Mouse (Mus musculus) right cerebral cortex, adult 2 months (tissue): Measurements from ENCODE around the gene Rubcnl.

ENCODE experiments used
- DNase-seq, 2 experiments: peaks; one replicate each; pipeline ENCODE4 v3.0.0; 2021 to 2022; ENCODE audit warnings: low spot score in 2 of 2

Gene Rubcnl

DNA sequence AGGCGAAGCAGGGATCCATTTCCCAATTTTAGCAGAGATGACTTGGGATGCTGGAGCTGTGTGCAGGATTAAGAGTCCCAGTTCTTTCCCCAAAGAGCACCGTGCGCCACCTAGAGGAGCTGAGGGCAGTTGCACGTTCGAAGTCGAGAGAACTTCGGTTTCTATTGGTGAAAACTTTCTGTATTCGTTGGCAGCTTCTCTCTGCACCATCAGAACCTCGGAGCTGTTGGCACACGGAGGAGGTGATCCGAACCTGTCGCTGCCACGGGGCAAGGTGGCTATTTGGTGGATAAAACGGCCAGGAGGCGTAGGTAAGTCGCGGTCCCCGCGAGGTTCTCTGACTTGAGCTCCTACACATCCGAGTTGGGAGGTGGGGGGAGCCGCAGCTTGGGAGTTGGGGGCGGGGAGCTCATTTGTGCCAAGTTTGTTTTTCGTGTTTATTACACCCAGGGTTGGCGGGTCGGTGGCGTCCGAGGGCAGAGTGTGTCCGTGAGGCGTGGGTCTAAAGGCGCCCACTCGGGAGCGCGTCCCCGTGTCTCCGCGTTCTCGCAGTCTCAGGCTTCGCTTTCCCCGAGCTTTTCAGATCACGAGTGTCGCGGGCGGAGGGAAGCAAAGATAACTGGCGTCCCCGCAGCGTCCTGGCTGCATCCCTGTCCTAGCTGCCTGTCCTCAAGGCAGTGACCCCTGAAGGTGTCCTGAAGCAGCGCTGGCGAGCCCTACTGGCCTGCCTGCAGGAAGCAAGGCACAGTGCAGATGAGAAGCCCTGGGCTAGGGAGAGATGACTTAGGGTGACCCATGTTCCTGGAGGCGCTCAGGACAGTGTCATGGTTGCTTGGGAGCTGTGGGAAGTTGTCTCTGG lies at the start of gene Rubcnl:
TSS of gene Rubcnl (plus strand) at position 172 of the 859 bp plus-strand sequence.
- peak; percentile 72 to 83 for DNase-seq

DNA sequence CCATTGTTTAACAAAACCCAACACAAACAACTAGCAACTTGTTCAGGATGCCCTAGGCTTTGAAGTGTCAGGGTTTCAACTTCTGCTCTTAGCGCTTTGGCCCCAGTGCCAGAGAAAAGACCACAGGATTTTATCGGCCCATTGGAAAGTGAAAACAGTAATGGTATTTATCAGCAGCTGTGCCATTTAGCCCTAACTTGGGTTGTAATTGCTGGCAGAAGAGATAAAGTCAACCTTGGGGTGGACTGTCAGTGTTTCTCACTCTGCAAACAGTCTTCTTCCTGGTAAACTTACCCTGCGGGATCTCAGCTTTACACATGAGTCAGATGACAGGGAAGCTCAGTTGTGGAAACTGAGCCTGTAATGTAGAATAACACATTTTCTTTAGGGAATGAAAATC lies 43.6 kb upstream of the Rubcnl start:
- DNase-seq, result no peak

DNA sequence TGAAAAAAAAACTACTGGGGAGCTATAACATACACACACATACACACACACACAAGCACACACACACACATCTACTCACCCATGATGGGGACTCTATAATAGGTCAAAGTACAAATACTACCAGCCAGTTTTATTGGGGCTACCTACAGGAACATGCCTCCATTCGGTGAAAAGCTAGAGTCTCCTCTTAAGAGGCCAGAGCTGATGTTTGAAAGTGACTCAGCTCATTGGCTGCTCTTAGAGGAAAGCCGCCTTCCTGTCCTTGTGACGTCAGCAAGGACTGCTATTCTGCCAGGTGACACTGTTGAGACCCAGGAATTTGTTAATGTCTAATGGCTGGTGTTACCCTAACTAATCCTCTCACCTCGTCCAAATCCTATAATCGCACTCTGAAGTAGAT lies 43.1 kb upstream of the Rubcnl start:
- DNase-seq, result no peak

DNA sequence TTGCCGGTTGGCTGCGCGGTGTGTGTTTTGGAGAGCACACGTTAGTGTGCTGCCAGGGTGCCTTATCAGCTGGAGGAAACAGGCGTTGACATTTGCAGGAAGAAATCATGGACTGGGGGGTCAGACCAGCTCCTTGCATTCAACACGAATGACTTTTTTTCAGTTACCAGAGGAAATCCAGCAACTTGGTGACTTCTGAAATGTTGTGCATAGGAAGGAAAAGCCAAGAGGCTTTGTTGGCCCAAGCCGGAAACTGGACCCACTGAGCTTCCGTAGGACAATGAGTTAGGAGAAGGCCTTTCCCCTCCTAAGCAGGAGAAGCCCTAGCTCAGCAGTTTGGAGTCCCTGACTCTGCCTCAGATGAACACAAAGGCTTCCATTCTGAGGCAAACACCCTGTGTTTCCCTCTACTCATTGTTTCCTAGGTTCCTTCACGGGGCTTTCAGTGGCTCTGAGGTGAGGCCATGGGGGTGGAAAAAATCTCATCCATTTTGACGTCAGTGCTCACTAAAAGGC lies 41.6 kb upstream of the Rubcnl start:
- no peak for DNase-seq

DNA sequence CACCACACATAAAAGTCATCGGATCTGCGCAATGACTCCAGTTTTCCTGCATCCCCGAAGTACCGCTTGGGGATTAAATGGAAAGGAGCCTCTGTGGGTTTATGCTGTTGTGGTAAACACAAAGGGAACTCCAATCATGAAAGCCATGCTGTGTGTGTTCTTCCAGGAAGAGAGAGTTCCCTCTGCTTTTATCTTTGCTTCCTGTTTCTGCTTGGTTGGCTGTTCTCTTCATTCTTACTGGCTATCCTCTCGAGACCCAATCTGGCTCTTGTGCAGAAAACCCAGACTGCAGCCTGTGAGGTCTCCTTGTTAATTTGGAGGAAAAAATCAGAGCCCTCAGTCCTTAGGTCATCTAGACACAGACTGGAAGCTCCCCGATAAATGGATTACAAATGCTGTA lies 38.9 kb upstream of the Rubcnl start:
- no peak for DNase-seq

DNA sequence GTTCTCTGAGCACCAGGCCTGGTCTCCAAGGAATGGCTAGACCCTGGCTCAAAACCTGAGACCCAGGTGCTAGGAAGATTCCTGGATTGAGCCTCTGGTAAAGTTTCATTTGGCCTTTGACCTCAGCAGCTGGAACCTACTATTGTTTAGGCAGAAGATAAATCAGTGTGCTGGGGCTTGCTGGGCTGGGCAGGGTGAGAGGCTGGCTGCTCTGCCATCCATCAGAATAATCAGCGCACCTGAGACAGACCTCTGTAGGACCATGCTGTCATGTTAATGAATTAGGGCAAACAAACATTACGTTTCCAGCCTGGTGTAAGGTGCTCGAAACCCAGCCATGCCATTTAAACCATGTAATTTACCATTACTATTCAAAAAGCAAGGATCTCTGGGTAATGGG lies 34.8 kb upstream of the Rubcnl start:
- no peak for DNase-seq

DNA sequence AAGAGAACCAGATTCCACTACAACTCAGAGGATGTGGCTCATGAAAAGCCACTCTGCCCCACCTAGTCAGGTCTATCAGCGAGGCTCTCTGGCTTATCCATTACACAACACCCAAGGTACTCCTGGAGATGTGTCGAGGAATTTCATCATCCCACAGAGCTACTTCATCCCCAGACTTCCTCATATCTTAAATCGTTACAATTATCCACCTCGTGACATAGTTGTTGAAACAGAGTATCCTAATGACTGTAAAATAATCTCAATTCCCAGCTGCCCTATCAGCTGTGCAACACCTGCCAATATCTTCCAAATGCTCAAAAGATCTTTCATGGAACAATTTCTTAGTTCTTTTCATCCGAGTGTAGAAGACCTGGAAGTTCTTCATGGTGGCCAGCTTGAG lies 32.7 kb upstream of the Rubcnl start:
- no peak for DNase-seq

DNA sequence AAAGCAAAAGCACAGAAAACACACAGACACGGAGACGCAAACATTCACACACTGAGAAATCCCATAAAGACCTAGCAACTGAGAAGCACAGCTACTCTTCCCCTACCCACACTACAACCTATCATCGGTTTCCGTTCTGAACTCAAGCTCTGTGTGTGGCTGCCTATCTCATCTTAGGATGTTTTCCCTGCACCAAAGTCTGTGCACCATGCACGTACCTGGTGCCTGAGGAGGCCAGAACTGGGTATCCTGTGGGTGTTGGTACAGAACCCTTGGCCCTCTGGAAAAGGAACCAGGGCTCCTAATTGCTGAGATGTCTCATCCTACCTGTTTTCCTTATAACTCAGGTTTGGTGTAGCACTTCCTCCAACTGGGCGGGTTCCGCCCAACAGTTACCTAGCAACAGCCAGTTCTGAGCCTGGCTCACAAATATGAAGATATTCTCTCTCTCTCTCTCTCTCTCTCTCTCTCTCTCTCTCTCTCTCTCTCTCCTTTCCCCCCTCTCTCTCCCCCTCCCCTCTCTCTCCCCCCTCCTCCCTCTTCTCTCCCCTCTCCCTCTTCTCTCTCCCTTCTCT lies 30.9 kb upstream of the Rubcnl start:
- peak; percentile 21 to 46 for DNase-seq

DNA sequence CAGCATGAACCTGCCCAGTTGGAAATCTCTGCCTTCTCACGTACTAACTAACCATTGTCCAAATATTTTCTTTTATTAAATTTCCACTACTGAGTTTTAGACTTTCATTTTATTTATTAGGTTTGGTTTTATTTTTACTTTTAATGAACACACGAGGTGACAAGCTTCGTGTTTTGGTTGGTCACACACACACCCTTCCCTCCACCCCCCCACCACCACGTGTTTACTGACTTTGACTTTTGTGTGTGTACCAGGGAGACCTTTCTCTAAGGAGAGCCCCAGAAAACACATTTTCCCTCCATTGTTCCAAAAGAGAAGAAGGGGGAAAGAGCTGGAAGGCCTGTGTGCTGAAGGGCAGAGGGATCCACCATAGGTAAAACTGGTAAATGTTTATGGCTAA lies 30.2 kb upstream of the Rubcnl start:
- no peak for DNase-seq

DNA sequence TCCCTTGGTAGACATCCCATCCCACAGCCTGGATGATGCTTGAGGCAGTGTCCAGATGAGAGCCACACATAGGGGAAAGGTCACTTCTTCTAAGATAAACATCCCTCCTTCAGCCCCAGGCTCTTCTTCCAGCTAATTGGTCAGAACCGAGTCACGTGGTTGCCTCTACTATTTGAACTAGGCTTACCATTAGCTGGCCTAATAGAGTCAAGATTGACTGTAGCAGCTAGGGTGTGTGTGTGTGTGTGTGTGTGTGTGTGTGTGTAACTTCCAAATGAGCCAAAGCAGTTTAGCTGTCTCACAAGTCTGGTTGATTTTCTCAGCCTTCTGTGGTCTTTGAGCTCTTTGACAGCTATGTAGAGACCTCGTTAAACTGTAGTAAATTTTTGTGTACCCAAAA lies 29.3 kb upstream of the Rubcnl start:
- no peak for DNase-seq

DNA sequence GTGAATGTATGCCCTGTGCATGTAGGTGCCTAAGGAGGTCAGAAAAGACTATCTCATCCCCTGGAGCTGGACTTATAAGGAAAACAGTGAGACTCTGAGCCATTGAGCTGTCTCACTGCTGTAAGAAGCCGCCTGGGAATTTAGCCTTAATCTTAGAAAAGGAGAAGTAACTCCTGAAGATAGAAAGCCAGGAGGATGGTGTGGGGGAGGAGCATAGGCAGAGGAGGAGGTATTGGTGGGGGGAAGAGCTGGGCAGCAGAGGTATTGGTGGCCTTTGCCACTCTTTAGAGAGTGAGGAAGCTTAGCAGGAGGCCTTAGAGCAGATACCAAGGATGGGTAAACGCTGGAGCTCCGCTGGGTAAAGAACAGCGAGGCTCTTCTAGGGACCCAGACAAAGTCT lies 26.5 kb upstream of the Rubcnl start:
- DNase-seq, result no peak

DNA sequence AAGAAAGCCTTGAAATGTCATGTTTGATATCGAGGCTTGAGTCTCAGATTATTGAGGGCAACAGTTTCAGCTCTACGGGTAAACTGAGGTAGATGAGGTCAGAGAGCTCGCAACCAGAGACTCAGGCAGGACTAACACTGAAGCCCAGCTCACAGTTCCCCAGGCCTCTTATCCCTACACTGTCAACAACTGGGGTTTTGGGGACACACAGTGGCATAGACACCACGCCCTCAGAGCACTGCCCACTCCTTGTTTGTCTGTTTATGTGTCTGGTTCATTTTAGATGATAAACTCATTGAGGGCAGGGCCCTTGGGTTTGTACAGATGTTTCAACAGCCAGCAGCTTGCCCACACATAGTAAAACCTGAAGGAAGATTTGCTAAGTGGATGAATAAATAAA lies 25.9 kb upstream of the Rubcnl start:
- DNase-seq, result no peak

DNA sequence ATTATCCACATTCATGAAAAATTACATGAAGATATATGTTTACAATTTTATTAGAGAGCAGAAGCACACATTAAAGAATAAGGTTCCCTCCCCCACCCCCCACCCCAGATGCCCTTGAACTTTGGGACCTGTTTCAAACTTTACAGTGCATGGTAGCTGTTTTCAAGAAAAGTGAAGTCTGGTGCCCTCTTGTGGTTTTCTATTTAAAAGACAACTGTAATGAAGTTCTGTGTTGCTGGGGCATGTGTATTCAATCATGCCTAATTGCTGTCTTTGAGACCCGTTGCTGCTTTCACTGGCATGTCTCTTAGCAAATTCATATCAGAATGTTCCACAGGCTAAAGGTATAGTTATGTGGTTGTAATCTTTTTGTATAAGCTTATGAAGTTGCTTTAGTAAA lies 25.3 kb upstream of the Rubcnl start:
- peak in 1 of 2 experiments; percentile 8 for DNase-seq

DNA sequence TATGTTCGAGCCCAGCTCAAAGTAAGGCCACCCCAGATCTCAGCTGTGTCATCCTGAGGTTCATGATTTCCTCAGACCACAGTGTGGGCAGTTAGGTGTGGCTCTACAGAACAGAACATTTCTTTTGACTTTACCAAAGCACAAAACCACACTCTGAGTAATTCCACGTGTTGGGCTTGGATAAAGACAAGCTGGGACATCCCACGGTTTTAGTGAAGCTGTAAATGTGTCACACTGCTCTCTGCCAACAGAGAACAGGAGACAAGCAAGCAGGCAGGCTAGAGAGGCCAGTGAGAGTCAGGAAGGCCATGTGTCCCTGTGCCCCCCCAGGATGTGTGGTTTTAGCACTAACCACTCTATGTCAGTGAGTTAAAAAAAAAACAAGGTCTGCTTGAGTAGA lies 19.3 kb upstream of the Rubcnl start:
- no peak for DNase-seq

DNA sequence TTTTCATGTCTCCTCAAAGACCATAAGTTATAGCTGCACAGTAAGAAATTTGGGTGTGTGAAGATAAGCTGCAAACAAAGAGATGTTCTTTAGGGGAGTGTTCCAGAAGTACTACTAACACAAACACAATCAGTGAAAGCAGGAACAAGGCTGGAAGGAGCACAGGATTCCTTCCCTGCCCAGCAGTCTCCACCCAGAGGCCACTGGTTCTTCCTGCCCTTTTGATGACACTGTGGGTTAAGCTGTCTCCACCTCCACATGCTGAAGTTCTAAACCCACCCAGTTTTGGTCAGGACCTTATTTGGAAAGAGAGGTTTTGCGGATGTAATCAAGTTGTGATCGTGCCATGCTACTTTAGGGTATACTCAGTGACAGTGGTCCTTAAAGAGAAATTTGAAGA lies 18.8 kb upstream of the Rubcnl start:
- no peak for DNase-seq

DNA sequence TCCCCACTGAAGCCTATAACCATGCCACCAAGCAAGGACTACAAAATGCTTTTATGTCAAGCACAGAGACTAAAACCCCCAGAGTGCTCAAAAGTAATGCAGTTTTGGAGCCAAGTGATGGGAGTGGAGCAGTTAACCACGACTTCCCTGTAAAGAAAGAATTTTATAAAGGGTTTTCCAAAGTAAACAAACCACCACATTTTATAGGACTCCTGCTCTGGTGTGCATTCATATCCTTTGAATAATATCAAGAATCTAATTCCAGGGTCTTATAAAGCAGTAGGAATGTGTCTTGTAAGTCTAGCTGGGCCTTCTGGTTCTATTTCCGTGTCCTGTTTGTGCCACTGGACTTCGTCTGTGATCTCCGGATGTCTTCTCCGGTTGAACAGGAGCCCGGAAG lies 14.5 kb upstream of the Rubcnl start:
- DNase-seq, result no peak

DNA sequence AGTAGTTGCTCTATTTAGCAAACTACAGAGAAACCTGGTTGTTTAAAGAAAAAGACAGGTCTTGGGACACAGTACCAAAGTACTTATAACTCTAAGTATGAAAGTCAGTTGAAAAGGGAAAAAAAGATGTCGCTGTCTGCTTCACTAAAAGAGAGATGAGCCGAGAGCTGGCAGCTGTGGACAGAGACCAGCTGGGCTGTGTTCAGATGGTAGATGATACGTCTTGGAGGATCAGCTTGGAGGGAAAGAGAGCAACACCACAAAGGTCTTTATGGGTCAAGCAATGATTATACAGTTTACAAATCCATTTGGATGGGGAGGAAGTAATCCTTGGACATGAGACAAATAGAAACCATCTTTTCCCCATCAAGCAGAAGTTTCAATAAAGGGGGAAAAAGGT lies 12.5 kb upstream of the Rubcnl start:
- no peak for DNase-seq

DNA sequence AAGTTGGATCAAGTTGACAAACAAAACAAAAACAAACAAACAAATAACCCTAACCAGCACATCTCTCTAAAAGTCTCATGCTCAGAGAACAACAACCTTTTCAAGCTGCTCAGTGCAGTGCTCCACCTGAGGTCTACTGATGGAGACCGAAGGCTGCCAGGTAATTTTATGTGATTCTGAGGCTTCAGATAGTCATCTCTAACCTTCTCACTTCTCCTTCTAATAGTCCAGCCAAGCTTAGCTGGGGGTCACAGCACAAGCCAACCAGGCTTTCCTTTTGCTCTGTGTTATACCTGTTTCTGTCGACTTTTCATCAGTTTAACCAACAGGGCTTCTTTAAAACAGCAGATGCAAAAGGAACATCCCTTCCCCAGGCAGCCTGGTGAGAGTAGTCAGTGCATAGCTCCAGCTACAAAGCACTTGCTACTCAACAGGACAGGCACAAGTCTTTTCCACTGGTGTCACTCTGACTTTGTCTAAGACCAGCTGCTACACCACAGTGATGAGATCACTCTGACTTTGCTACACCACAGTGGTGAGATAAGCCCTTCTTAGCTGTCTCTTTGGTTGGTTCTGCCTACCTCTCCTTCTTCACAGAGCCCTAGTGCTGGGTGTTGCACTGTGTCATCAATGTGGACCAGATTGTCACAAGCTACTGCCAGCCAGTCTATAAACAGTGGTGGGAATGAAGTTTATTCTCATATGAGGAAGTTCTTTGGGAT lies 10.2 kb upstream of the Rubcnl start:
- no peak for DNase-seq

DNA sequence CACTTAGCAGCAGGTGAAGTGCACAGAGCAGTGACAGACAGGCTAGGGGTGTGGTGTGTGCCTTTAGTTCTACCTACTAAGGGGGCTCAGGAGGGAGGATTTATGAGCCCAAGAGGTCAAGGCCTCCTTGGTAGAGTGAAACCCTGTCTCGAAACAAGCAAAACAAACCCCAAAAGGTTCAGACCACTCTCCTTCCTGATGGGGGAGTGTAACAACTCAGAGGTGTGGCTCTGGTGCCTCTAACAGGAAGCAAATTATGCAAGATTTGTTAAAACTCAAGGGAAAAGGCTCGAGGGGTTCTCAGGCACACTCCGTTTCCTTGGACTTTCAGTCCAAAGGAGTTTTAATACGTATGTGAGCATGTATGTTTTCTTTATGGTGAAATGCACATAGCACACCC lies 5.5 kb upstream of the Rubcnl start:
- no peak for DNase-seq

DNA sequence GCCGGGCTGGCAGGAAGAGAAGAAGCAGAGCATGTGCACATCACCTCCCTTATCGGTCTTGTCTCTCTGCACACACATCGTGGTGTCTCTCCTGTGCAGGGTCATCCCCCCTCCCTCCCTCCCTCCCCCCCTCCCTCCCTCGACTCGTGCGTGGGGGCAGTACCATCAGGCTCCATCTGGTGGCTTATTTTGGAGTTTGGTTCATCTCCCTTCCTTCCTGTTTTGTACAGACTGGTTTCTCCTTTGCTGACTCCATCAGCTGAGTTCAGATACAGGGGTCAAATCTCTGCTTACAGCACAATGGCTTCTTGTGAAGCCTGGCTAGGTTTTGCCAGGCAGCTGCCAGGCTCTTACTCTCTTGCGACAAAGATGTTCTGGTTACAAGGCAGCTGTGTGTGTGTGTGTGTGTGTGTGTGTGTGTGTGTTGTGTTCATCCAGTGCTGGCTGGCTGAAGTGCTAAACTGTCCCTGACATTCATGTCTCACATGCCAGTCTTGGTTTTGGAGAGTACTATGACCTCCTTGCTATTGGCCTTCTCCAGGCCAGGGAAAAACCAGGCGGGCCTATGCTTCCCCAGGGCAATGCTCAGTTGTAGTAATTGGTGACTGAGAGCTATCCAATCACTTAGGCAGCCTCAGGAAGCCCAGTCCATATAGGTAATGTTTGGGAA lies 4.7 kb upstream of the Rubcnl start:
- DNase-seq, result no peak

DNA sequence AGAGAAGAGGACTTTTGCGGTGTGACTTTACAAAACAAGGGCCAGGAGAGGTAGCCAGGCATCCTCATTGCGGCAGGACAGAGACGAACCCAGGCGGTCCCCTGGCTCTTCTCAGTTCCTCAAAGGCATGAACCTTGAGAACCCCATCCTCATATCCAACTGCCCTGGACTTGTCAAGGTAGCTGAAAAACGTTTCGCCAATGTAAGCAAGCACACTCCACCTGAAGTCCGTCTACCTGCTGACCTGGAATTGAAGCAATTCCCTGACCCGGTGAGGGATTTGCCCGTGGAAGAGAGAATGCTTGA lies 841 bp downstream of the Rubcnl start:
- no peak for DNase-seq

DNA sequence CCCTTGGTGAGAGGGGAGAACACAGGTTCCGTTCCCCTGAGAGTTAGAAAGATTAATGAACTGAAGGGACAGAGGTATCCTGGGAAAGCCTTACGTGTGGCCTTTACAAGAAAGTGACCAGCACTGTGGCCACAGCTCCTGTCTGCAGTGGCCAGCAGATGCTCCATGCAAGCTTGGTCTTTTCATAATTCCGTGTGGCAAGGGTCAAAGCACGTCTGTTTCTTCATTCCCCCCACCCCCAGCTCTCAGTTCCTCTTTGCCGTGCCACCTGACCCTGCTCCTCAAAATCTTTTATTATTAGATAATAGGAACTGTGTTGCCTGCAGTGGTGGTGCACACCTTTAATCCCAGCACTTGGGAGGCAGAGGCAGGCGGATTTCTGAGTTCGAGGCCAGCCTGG lies 1.4 kb downstream of the Rubcnl start:
- no peak for DNase-seq
